Mouse (Mus musculus) liver, adult (tissue): ENCODE measurements around the gene Bach2.

Source experiments
- GATA4 ChIP-seq: IDR thresholded peaks from 2 replicates; pipeline ENCODE4 v1.6.1; 2014; ENCODE audit warnings: mild to moderate bottlenecking, low read length; ENCODE audit not compliant: insufficient replicate concordance

Gene Bach2

GRCm38 (mm10) chr4:32217016-32217415 lies 21.6 kb upstream of the Bach2 start:
- TF ChIP-seq GATA4, result no peak

GRCm38 (mm10) chr4:32217593-32217992 lies 21.0 kb upstream of the Bach2 start:
- TF ChIP-seq GATA4, result no peak

GRCm38 (mm10) chr4:32218371-32218770 lies 20.2 kb upstream of the Bach2 start:
- TF ChIP-seq GATA4, result no peak

GRCm38 (mm10) chr4:32219428-32220128 lies 19.0 kb upstream of the Bach2 start:
- no peak for TF ChIP-seq GATA4

- TF ChIP-seq GATA4, result no peak
Measured at GRCm38 (mm10) chr4:32220129-32220491, 18.5 kb upstream of the Bach2 start.

GRCm38 (mm10) chr4:32220961-32221360 lies 17.6 kb upstream of the Bach2 start:
- TF ChIP-seq GATA4, result no peak

GRCm38 (mm10) chr4:32223563-32223962 lies 15.0 kb upstream of the Bach2 start:
- TF ChIP-seq GATA4, result no peak

GRCm38 (mm10) chr4:32225191-32225590 lies 13.4 kb upstream of the Bach2 start:
- no peak for TF ChIP-seq GATA4

- TF ChIP-seq GATA4, result peak; percentile 46; the same call in 1 of the 2 replicates
Measured at GRCm38 (mm10) chr4:32227970-32228557, 10.5 kb upstream of the Bach2 start.

GRCm38 (mm10) chr4:32229266-32229665 lies 9.3 kb upstream of the Bach2 start:
- TF ChIP-seq GATA4, result no peak

- TF ChIP-seq GATA4, result no peak
Measured at GRCm38 (mm10) chr4:32231258-32232055, 7.1 kb upstream of the Bach2 start.

- TF ChIP-seq GATA4, result no peak
Measured at GRCm38 (mm10) chr4:32235920-32236705, 2.5 kb upstream of the Bach2 start.

GRCm38 (mm10) chr4:32238921-32239748 lies 531 bp downstream of the Bach2 start:
- TF ChIP-seq GATA4, result no peak

GRCm38 (mm10) chr4:32239749-32240131 lies 1.1 kb downstream of the Bach2 start:
- no peak for TF ChIP-seq GATA4
